Mouse (Mus musculus): ENCODE measurements around the gene Ptrh1.

- TF ChIP-seq POLR2A (IDR thresholded peaks at IDR 0.05; ENCODE audit: low read depth, low read length) (no peak), SMC3 (IDR thresholded peaks at IDR 0.05; ENCODE audit: low read depth, low read length) (no peak), JUND (conservative IDR thresholded peaks at IDR 0.05; ENCODE audit: low read depth, low read length) (no peak), E2F4 (IDR thresholded peaks at IDR 0.05; ENCODE audit: insufficient replicate concordance, low read depth, low read length) (no peak)
These were observed 48.1 kb downstream of the Ptrh1 start for GRCm38 (mm10) chr2:32823579-32824154.

All from CH12.LX (cell line).